Mouse (Mus musculus) hindbrain, embryonic 12.5 days (tissue): ENCODE results near the gene Ppp4r3a. TPM values are rescaled to one million over a fixed set of nuclear protein-coding genes. Genes with fewer than 3 reads are reported as not detected.

Experiments
- ATAC-seq: fragments of 200-750 bp; cut with Nextera tagmentation; 2 replicates; pipeline ENCODE4 v1.8.0; 2017; ENCODE audit warnings: moderate TSS enrichment; ENCODE audit not compliant: low FRiP score
- H3K27ac ChIP-seq: fragments of 300-500 bp; sonication (generic); 2 replicates; pipeline ENCODE4 v1.5.1; 2016; ENCODE audit warnings: mild to moderate bottlenecking
- H3K27me3 ChIP-seq: fragments of 300-500 bp; sonication (generic); 2 replicates; pipeline ENCODE4 v1.6.1; 2016; ENCODE audit warnings: mild to moderate bottlenecking
- H3K36me3 ChIP-seq: fragments of 300-500 bp; sonication (generic); 2 replicates; pipeline ENCODE4 v1.6.1; 2016; ENCODE audit warnings: mild to moderate bottlenecking
- H3K4me1 ChIP-seq: fragments of 300-500 bp; sonication (generic); 2 replicates; pipeline ENCODE4 v1.6.1; 2016
- H3K4me2 ChIP-seq: fragments of 300-500 bp; sonication (generic); replicated peaks from 2 replicates; pipeline ENCODE4 v1.6.1; 2016; ENCODE audit warnings: mild to moderate bottlenecking
- H3K4me3 ChIP-seq: fragments of 300-500 bp; sonication (generic); 2 replicates; pipeline ENCODE4 v1.5.1; 2016; ENCODE audit warnings: mild to moderate bottlenecking
- H3K9ac ChIP-seq: fragments of 300-500 bp; sonication (generic); 2 replicates; pipeline ENCODE4 v1.6.1; 2016; ENCODE audit warnings: mild to moderate bottlenecking, moderate library complexity
- H3K9me3 ChIP-seq: fragments of 300-500 bp; sonication (generic); replicated peaks from 2 replicates; pipeline ENCODE4 v1.6.1; 2016; ENCODE audit warnings: mild to moderate bottlenecking
- WGBS: fragments of 180-500 bp; shearing (Covaris S2); methylation state at CpG from one replicate; pipeline ENCODE4 v1.1.7; 2016; 5-methylcytosine and 5-hydroxymethylcytosine counted together
- microRNA counts: library from miRNA; unstranded; fragments of <30 nt; microRNA quantifications from one replicate; lab custom pipeline; 2017
- microRNA-seq: library from miRNA; unstranded; fragments of <30 nt; microRNA quantifications from one replicate; pipeline ENCODE4, GENCODE M21; 2017
- polyA plus RNA-seq: library from polyadenylated mRNA; unstranded; fragments of >200 nt; fragmentation: Nextera tagmentation; extraction: Ambion mirVana; gene quantifications from 2 replicates; pipeline ENCODE4 v1.2.1, GENCODE M21; 2016

Ppp4r3a gene
- polyA plus RNA-seq, 1 experiment from 2014 or later: 67.6 TPM

DNA sequence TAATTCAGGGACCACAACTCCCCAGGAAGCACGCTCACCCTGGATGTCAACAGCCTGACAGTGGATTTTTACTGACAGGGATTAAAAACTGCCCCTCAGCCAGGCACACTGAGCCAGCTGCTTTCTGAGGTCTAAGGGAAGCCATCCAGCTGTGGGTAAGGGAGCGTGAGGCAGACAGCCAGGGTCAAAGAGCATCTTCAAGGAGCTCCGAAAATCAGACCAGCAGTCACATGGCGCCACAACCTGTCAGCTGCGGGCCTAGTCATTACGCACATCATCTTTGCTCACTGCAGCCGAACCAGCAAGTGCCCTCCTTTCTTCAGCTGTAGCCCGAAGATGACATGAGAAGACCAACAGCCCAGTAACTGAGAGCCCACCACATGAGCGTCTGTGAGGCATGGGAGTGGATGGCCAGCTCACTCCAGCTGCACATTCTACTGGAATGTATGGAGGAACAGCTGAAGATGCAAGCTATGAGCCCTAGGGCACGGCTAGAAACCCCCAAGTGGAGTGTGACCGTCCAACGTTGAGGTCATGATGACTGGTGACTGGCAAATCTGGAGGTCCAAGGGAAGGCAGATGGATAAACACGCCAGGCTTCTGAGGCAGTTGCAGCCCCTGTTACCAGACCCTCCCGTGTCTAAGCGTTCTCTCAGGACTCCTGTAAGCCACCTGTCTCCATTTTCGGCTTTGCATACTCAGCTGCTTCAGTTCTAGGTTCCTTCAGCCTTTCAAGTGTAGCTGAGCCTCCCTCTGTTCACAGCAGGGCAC is 87.7 kb downstream of the Ppp4r3a start:
- no peak overlapping the region for H3K27ac ChIP-seq

DNA sequence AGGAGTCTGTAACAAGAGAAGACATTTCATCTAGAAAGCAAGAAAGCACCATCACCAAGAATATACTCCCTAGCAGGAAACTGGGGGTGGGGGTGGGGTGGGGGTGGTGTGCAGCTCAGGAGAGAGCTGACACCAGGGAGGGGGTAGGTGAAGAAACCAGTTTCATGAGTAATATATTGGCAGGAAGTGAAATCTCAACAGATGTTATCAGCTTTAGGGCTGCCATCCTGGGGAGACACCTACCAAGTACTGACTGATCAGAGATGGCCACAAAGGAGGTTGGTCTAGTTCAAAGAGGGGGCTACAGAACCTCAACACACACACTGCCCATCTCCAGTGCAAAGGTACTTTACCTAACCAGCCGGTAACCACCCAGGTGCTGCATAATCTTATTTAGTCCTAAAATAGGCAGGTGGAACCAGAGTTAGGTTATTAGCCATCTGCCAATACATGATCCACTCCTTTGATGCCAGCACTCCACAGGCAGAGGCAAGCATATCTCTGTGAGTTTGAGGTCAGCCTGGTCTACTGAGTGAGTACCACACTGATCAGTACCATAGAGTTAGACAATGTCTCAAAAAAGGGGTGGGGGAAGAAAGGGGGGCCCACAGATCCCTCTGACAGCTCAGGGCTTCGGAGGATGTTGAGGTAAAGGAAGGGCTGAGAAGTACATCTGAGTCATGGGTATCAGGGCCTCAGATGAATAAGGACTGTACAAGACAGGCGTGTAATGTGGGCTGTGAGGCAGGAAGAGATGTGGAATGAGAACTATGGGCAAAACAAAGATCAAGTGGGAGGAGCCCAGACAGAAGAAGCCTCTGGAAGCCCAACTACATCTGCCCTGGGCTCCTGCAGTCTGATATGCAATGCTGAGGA is 89.1 kb downstream of the Ppp4r3a start:
- Histone ChIP-seq H3K4me2 (no peak overlapping the region), H3K9me3 (no peaks in the 10 kb centered on the region), H3K27me3 (peaks cover 3% of the 10 kb centered on the region; the same call in 1 of the 2 replicates), H3K27ac (no peak overlapping the region), H3K4me1 (peaks cover 83% of the 10 kb centered on the region), H3K9ac (no peak overlapping the region), H3K4me3 (no peak overlapping the region), H3K36me3 (no peaks in the 10 kb centered on the region)
- WGBS: 66% methylated on average over 3 of the region's 3 CpGs
- no peak for ATAC-seq

More for the DNA sequence above, 87.7 kb downstream of the Ppp4r3a start:
- Histone ChIP-seq H3K36me3 (no peaks in the 10 kb centered on the region), H3K9ac (no peak overlapping the region), H3K9me3 (no peaks in the 10 kb centered on the region), H3K4me2 (no peak overlapping the region), H3K4me3 (no peak overlapping the region), H3K4me1 (peaks cover 77% of the 10 kb centered on the region), H3K27me3 (peaks cover 3% of the 10 kb centered on the region; the same call in 1 of the 2 replicates)
- no peak for ATAC-seq
- WGBS: 35% methylated on average over 16 of the region's 16 CpGs

DNA sequence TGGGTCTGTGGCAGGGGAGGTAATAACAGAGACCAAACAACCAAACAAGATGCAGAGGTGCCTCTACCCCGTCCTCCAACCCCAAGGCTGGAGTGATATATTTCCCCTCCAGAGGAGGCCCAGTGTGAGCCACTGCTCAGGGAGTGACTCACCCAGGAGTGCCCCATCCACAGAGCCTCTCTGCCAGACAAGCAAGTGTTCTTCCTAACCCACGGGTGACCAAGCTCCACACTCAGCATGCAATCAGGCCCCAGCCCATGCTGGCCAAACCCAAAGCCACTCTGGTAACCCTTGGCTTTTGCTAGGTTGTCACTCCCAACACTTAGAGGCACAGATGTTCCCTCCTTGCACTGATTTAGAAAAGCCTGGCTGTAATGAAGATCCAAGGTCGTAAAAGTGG is 90.4 kb downstream of the Ppp4r3a start:
- Histone ChIP-seq H3K27me3 (peaks cover 3% of the 10 kb centered on the region; the same call in 1 of the 2 replicates), H3K4me1 (peaks cover 82% of the 10 kb centered on the region), H3K4me2 (no peak overlapping the region), H3K9me3 (no peaks in the 10 kb centered on the region), H3K9ac (no peak overlapping the region), H3K4me3 (no peak overlapping the region), H3K27ac (no peak overlapping the region), H3K36me3 (no peaks in the 10 kb centered on the region)
- WGBS: 77% methylated on average over 3 of the region's 3 CpGs
- no peak for ATAC-seq

DNA sequence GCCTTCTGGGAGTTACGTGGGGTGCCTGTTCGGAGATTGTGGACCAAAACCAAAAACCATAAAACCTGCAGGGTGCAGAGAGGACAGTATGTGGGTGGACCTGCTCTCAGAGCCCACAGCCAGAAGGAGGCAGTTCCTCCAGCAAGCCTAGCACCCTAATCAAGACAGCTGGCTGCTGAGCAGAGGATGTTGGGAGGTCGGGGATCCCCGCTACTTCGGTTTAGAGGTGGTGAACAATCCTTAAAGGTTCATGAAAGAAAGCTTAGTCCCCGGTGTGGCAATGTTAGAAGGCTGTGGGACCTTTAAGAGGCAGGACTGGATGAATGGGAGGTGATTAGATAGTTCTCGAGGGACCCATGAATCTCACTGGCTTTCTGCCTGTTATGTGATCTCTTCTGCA is 91.0 kb downstream of the Ppp4r3a start:
- WGBS: 83% methylated on average over 7 of the region's 7 CpGs
- Histone ChIP-seq H3K36me3 (no peaks in the 10 kb centered on the region), H3K4me1 (peaks cover 78% of the 10 kb centered on the region), H3K27me3 (peaks cover 3% of the 10 kb centered on the region; the same call in 1 of the 2 replicates), H3K4me3 (no peak overlapping the region), H3K4me2 (no peak overlapping the region), H3K9ac (no peak overlapping the region), H3K9me3 (no peaks in the 10 kb centered on the region), H3K27ac (no peak overlapping the region)
- no peak for ATAC-seq

DNA sequence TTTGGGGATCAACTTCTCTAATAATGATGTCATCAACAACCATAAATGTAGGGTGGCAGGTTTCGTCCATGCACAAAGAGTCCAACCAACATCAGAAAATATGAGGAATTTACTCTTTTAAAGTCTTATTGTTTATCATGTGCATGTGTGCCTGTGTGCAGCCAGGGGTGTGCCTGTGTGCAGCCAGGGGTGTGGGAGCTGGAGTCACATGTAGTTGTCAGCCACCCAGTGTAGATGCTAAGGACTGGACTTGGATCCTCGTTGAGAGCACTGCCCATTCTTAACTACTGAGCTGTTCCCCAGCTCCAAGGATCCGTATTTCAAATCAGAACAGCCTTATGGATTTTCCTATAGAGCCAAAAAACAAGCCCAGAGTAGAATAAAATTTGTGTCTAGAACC is 92.4 kb downstream of the Ppp4r3a start:
- ATAC-seq: no peak
- H3K4me3 ChIP-seq: no peak overlapping the region
- 82% methylated on average over 3 of the region's 3 CpGs for WGBS
- H3K9me3 ChIP-seq: no peaks in the 10 kb centered on the region
- H3K9ac ChIP-seq: no peak overlapping the region
- H3K27me3 ChIP-seq: peaks cover 6% of the 10 kb centered on the region; the same call in 1 of the 2 replicates
- no peak overlapping the region for H3K4me2 ChIP-seq
- peak overlapping the region; percentile 62; the same call in 1 of the 2 replicates for H3K27ac ChIP-seq
- peaks cover 68% of the 10 kb centered on the region for H3K4me1 ChIP-seq
- H3K36me3 ChIP-seq: no peaks in the 10 kb centered on the region

DNA sequence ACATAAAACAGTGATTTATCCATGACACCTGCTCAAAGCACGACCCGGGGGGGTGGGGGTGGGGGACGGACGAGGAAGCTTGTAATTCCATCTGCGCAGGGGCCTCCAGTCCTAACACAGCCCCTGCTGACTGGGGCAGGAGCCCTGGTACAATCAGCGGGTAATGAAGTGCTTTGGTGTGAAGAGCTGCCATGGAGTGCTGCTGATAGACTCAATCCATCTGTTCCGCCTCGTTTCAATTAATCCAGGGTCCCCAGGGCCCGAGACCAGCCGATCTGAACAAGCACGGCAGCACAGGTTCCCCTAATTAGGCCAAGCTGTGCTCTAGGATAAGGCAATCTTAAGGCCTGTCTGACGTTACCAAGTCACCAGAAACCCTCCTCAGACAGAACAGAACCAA is 93.2 kb downstream of the Ppp4r3a start:
- 13% methylated on average over 12 of the region's 12 CpGs for WGBS
- peaks cover 6% of the 10 kb centered on the region; the same call in 1 of the 2 replicates for H3K27me3 ChIP-seq
- peak overlapping the region; percentile 62 for H3K27ac ChIP-seq
- H3K36me3 ChIP-seq: no peaks in the 10 kb centered on the region
- H3K9me3 ChIP-seq: no peaks in the 10 kb centered on the region
- H3K4me2 ChIP-seq: 0 out of 2 replicates have a peak overlapping the region, but pooled peaks have one; percentile 15
- H3K4me1 ChIP-seq: peaks cover 60% of the 10 kb centered on the region
- H3K4me3 ChIP-seq: no peak overlapping the region
- no peak overlapping the region for H3K9ac ChIP-seq
- ATAC-seq: peak; percentile 81

DNA sequence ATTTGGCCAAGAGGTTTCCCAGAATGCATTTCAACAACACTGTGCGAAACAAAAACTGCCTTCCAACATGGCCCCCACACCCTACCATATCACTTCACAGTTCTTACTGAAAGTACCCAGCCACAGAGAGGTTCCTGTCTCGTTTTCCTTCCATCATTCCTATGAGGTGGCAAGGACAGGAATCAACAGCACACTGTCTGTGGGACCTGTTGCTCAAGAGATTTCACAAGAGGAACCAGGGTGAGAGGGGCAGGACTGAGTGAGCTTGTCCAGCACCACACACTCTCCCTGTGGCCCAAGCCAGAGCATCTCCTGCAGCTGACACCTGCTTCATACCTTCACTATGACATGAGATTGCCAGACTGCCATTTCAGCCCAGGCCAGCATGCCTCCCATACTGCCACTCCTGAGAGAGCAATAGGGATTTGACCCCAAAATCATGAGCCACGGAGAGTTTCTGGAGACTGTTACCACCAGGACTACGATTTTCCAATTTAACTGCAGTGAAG is 93.7 kb downstream of the Ppp4r3a start:
- H3K9me3 ChIP-seq: no peaks in the 10 kb centered on the region
- H3K4me2 ChIP-seq: 0 out of 2 replicates have a peak overlapping the region, but pooled peaks have one; percentile 15
- H3K36me3 ChIP-seq: no peaks in the 10 kb centered on the region
- peak overlapping the region; percentile 62; the same call in 1 of the 2 replicates for H3K27ac ChIP-seq
- 55% methylated on average over 4 of the region's 4 CpGs for WGBS
- H3K4me3 ChIP-seq: no peak overlapping the region
- no peak overlapping the region for H3K9ac ChIP-seq
- peaks cover 6% of the 10 kb centered on the region; the same call in 1 of the 2 replicates for H3K27me3 ChIP-seq
- peaks cover 55% of the 10 kb centered on the region for H3K4me1 ChIP-seq
- peak; percentile 24 for ATAC-seq

MicroRNAs within 50 kb of the gene (microRNA counts, 519-probe panel; counts per million panel counts)
- microRNA mmu-miR-1190 (lab: Ali Mortazavi, UCI): 470 counts per million, percentile 58 among the panel's probes with 10 or more counts

Small RNA genes lying within 50 kb of the gene (microRNA-seq; reads per million reads assigned to microRNA genes)
- not detected for gene Mir1190

Other genes with a start within 250 kb of the Ppp4r3a start
- 0.48 and 0.68 TPM in 2 replicates for gene Gpr68, start 175.5 kb downstream of the Ppp4r3a start, polyA plus RNA-seq
- gene Ccdc88c, start 54.6 kb downstream of the Ppp4r3a start, polyA plus RNA-seq: 15.0 and 17.7 TPM in 2 replicates